Mouse (Mus musculus) limb, embryonic 12.5 days (tissue): ENCODE measurements around the gene Sdhc. TPM values are rescaled to one million over a fixed set of nuclear protein-coding genes. Genes with fewer than 3 reads are reported as not detected.
"Not testable (repeated sequence)": the region's sequence is repeated elsewhere in the genome, so short reads cannot be mapped to it uniquely, and the experiment has no call there.

Experiments used
- ATAC-seq: fragments of 200-750 bp; cut with Nextera tagmentation; 2 replicates; pipeline ENCODE4 v1.8.0; 2017; ENCODE audit warnings: low read depth, moderate TSS enrichment; ENCODE audit not compliant: insufficient number of reproducible peaks, insufficient read depth, low FRiP score, low TSS enrichment
- H3K27ac ChIP-seq: fragments of 300-500 bp; sonication (generic); 2 replicates; pipeline ENCODE4 v1.5.1; 2016; ENCODE audit warnings: mild to moderate bottlenecking, moderate library complexity
- H3K27me3 ChIP-seq: fragments of 300-500 bp; sonication (generic); 2 replicates; pipeline ENCODE4 v1.6.1; 2016; ENCODE audit warnings: mild to moderate bottlenecking, moderate library complexity
- H3K36me3 ChIP-seq: fragments of 300-500 bp; sonication (generic); 2 replicates; pipeline ENCODE4 v1.6.1; 2016; ENCODE audit warnings: mild to moderate bottlenecking, moderate library complexity
- H3K4me1 ChIP-seq: fragments of 300-500 bp; sonication (generic); replicated peaks from 2 replicates; pipeline ENCODE4 v1.6.1; 2016
- H3K4me2 ChIP-seq: fragments of 300-500 bp; sonication (generic); 2 replicates; pipeline ENCODE4 v1.6.1; 2016; ENCODE audit warnings: mild to moderate bottlenecking, moderate library complexity
- H3K4me3 ChIP-seq: fragments of 300-500 bp; sonication (generic); replicated peaks from 2 replicates; pipeline ENCODE4 v1.5.1; 2016; ENCODE audit warnings: mild to moderate bottlenecking
- H3K9ac ChIP-seq: fragments of 300-500 bp; sonication (generic); replicated peaks from 2 replicates; pipeline ENCODE4 v1.6.1; 2016; ENCODE audit warnings: mild to moderate bottlenecking, moderate library complexity
- H3K9me3 ChIP-seq: fragments of 300-500 bp; sonication (generic); 2 replicates; pipeline ENCODE4 v1.6.1; 2016; ENCODE audit warnings: mild to moderate bottlenecking, moderate library complexity
- WGBS: fragments of 180-500 bp; shearing (Covaris S2); methylation state at CpG from one replicate; pipeline ENCODE4 v1.1.7; 2016; 5-methylcytosine and 5-hydroxymethylcytosine counted together
- microRNA-seq: library from miRNA; unstranded; fragments of <30 nt; microRNA quantifications from one replicate; pipeline ENCODE4, GENCODE M21; 2017
- polyA plus RNA-seq: library from polyadenylated mRNA; unstranded; fragments of >200 nt; fragmentation: Nextera tagmentation; extraction: Ambion mirVana; gene quantifications from 2 replicates; pipeline ENCODE4 v1.2.1, GENCODE M21; 2016

The Sdhc gene
- polyA plus RNA-seq, 1 experiment from 2014 or later: 182 TPM

GRCm38 (mm10) chr1:171077955-171078354 is 72.4 kb downstream of the Sdhc start:
- peak; percentile 52 for ATAC-seq
- 4% methylated on average over 19 of the region's 27 CpGs for WGBS

GRCm38 (mm10) chr1:171077192-171077591 is 73.2 kb downstream of the Sdhc start:
- H3K4me1 ChIP-seq, H3K9me3 ChIP-seq, H3K9ac ChIP-seq, H3K4me3 ChIP-seq, H3K4me2 ChIP-seq, H3K36me3 ChIP-seq, H3K27ac ChIP-seq, ATAC-seq: not testable (repeated sequence)
- H3K27me3 ChIP-seq: peaks cover 42% of the 10 kb centered on the region
- WGBS: 41% methylated on average over 5 of the region's 5 CpGs

More at GRCm38 (mm10) chr1:171077955-171078354, 72.4 kb downstream of the Sdhc start:
- Histone ChIP-seq H3K4me3 (peak overlapping the region; percentile 23), H3K27me3 (peaks cover 44% of the 10 kb centered on the region), H3K4me2 (peak overlapping the region; percentile 42)
- H3K27ac ChIP-seq, H3K4me1 ChIP-seq, H3K9me3 ChIP-seq, H3K36me3 ChIP-seq, H3K9ac ChIP-seq: not testable (repeated sequence)

Small RNAs within 50 kb of the gene (microRNA-seq; reads per million reads assigned to microRNA genes)
- not detected for gene Gm27844

Other genes with a start within 250 kb of the Sdhc start
- not detected in 2 replicates for gene Fcrlb, start 237.7 kb downstream of the Sdhc start, polyA plus RNA-seq
- not detected in 2 replicates for gene Fcrla, start 223.0 kb downstream of the Sdhc start, polyA plus RNA-seq
- 0.33 and 0.34 TPM in 2 replicates for gene Fcgr2b, start 174.1 kb downstream of the Sdhc start, polyA plus RNA-seq
- 0.17 and 0.21 TPM in 2 replicates for gene Fcgr4, start 131.7 kb downstream of the Sdhc start, polyA plus RNA-seq
- gene Fcgr3, start 85.7 kb downstream of the Sdhc start, polyA plus RNA-seq: 4.5 and 5.3 TPM in 2 replicates
- gene Cfap126, start 36.7 kb downstream of the Sdhc start, polyA plus RNA-seq: 1.5 and 1.6 TPM in 2 replicates
- 1.5 and 2.6 TPM in 2 replicates for gene Mpz, start 108 bp upstream of the Sdhc start, polyA plus RNA-seq
- 2.0 and 2.8 TPM in 2 replicates for gene Pcp4l1, start 45.7 kb upstream of the Sdhc start, polyA plus RNA-seq
- gene Nr1i3, start 63.4 kb upstream of the Sdhc start, polyA plus RNA-seq: 0.17 and 0.43 TPM in 2 replicates
- gene Tomm40l, start 71.9 kb upstream of the Sdhc start, polyA plus RNA-seq: 29.7 and 31.9 TPM in 2 replicates
- 2.1 and 3.1 TPM in 2 replicates for gene Apoa2, start 74.5 kb upstream of the Sdhc start, polyA plus RNA-seq
- gene Fcer1g, start 83.8 kb upstream of the Sdhc start, polyA plus RNA-seq: 15.9 and 21.0 TPM in 2 replicates
- gene Adamts4, start 99.8 kb upstream of the Sdhc start, polyA plus RNA-seq: 10.5 and 11.0 TPM in 2 replicates
- gene Ndufs2, start 100.8 kb upstream of the Sdhc start, polyA plus RNA-seq: 251 and 257 TPM in 2 replicates
- gene B4galt3, start 119.7 kb upstream of the Sdhc start, polyA plus RNA-seq: 82.1 and 84.8 TPM in 2 replicates
- gene Ppox, start 130.6 kb upstream of the Sdhc start, polyA plus RNA-seq: 71.9 and 75.9 TPM in 2 replicates
- gene Usp21, start 137.4 kb upstream of the Sdhc start, polyA plus RNA-seq: 132 and 134 TPM in 2 replicates
- 108 and 111 TPM in 2 replicates for gene Ufc1, start 144.4 kb upstream of the Sdhc start, polyA plus RNA-seq
- 59.2 and 62.9 TPM in 2 replicates for gene Dedd, start 178.5 kb upstream of the Sdhc start, polyA plus RNA-seq
- gene Nit1, start 195.0 kb upstream of the Sdhc start, polyA plus RNA-seq: 43.8 and 43.9 TPM in 2 replicates
- 123 and 128 TPM in 2 replicates for gene Pfdn2, start 195.1 kb upstream of the Sdhc start, polyA plus RNA-seq
- gene Klhdc9, start 210.2 kb upstream of the Sdhc start, polyA plus RNA-seq: 2.0 and 2.2 TPM in 2 replicates
- gene Nectin4, start 219.5 kb upstream of the Sdhc start, polyA plus RNA-seq: 6.2 and 7.8 TPM in 2 replicates
- 0.75 and 0.91 TPM in 2 replicates for gene Arhgap30, start 238.4 kb upstream of the Sdhc start, polyA plus RNA-seq